Mouse (Mus musculus) heart, postnatal 0 days (tissue): ENCODE measurements around the gene Frmd7. TPM values are rescaled to one million over a fixed set of nuclear protein-coding genes. Genes with fewer than 3 reads are reported as not detected.

Source experiments
- ATAC-seq: fragments of 200-750 bp; cut with Nextera tagmentation; 2 replicates; pipeline ENCODE4 v1.8.0; 2017; ENCODE audit warnings: low read depth, moderate number of reproducible peaks, moderate library complexity; ENCODE audit not compliant: insufficient read depth
- DNase-seq: peaks from one replicate; pipeline ENCODE4 v3.0.0-alpha.2; 2016; ENCODE audit warnings: low spot score
- H3K27ac ChIP-seq: fragments of 300-500 bp; sonication (generic); 2 replicates; pipeline ENCODE4 v1.5.1; 2014; ENCODE audit warnings: low read depth, mild to moderate bottlenecking
- H3K27me3 ChIP-seq: fragments of 300-500 bp; sonication (generic); 2 replicates; pipeline ENCODE4 v1.6.1; 2014; ENCODE audit warnings: low read length, mixed read lengths; ENCODE audit not compliant: control insufficient read depth, insufficient read depth
- H3K36me3 ChIP-seq: fragments of 300-500 bp; sonication (generic); replicated peaks from 2 replicates; pipeline ENCODE4 v1.6.1; 2014; ENCODE audit warnings: low read length, mixed read lengths; ENCODE audit not compliant: control insufficient read depth, insufficient read depth
- H3K4me1 ChIP-seq: fragments of 300-500 bp; sonication (generic); 2 replicates; pipeline ENCODE4 v1.6.1; 2014; ENCODE audit warnings: antibody characterized with exemption; ENCODE audit not compliant: control insufficient read depth, insufficient read depth
- H3K4me2 ChIP-seq: fragments of 300-500 bp; sonication (generic); 2 replicates; pipeline ENCODE4 v1.6.1; 2014; ENCODE audit warnings: low read depth, mild to moderate bottlenecking, low read length, moderate library complexity
- H3K4me3 ChIP-seq: fragments of 300-500 bp; sonication (generic); 2 replicates; pipeline ENCODE4 v1.5.1; 2014; ENCODE audit warnings: low read depth, low read length
- H3K9ac ChIP-seq: fragments of 300-500 bp; sonication (generic); replicated peaks from 2 replicates; pipeline ENCODE4 v1.6.1; 2014; ENCODE audit warnings: low read depth, low read length, mixed read lengths
- H3K9me3 ChIP-seq: fragments of 300-500 bp; sonication (generic); replicated peaks from 2 replicates; pipeline ENCODE4 v1.6.1; 2016; ENCODE audit warnings: low read length; ENCODE audit not compliant: control insufficient read depth
- CTCF ChIP-seq: IDR thresholded peaks from 2 replicates; pipeline ENCODE4 v1.5.1; 2016; ENCODE audit warnings: antibody characterized with exemption, control low read depth, low read depth
- EP300 ChIP-seq: IDR thresholded peaks from 2 replicates; pipeline ENCODE4 v1.6.1; 2016; ENCODE audit warnings: antibody characterized with exemption, low read depth
- WGBS: fragments of 180-500 bp; shearing (Covaris S2); extraction: QIAGEN DNeasy Blood & Tissue Kit; methylation state at CpG from one replicate; pipeline ENCODE4 v1.1.7; 2014; 5-methylcytosine and 5-hydroxymethylcytosine counted together
- polyA plus RNA-seq: library from polyadenylated mRNA; unstranded; fragments of >200 nt; fragmentation: Nextera tagmentation; extraction: Ambion mirVana; gene quantifications from 2 replicates; pipeline ENCODE4 v1.2.1, GENCODE M21; 2015
- total RNA-seq: library from RNA; depleted of rRNA; stranded (reverse); fragments of >200 nt; gene quantifications from 2 replicates; pipeline ENCODE4 v1.2.3, GENCODE M21; 2014; ENCODE audit warnings: low replicate concordance

The Frmd7 gene
- total and polyA plus RNA-seq, 2 experiments from 2014 or later, result not detected

DNA sequence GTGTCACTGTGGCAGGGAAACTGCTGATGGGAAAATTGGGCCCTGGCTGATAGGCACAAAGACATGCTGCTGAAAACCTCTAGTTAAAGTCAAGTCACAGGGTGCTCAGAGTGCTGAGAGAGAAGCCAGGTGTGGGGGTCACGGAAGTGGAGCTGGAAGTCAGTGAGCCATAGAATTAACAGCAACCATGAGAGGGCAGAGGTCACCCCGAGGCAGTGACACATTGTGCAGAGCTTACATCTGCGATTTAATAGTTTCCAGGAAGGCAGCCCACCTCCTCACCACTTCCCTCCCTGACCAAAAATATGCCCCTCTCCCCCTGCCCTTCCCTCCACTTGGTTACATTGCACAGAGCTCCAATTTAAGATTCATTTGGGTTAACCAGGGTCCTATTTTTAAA lies 25.1 kb downstream of the Frmd7 start:
- Histone ChIP-seq H3K9me3 (no peaks in the 10 kb centered on the region), H3K27me3 (no peaks in the 10 kb centered on the region), H3K36me3 (no peaks in the 10 kb centered on the region), H3K4me2 (no peak overlapping the region), H3K27ac (no peak overlapping the region), H3K4me1 (no peaks in the 10 kb centered on the region), H3K9ac (no peak overlapping the region), H3K4me3 (no peak overlapping the region)
- no peak for TF ChIP-seq CTCF
- WGBS, result 57% methylated on average over 3 of the region's 3 CpGs
- no peak for ATAC-seq
- no peak for DNase-seq

DNA sequence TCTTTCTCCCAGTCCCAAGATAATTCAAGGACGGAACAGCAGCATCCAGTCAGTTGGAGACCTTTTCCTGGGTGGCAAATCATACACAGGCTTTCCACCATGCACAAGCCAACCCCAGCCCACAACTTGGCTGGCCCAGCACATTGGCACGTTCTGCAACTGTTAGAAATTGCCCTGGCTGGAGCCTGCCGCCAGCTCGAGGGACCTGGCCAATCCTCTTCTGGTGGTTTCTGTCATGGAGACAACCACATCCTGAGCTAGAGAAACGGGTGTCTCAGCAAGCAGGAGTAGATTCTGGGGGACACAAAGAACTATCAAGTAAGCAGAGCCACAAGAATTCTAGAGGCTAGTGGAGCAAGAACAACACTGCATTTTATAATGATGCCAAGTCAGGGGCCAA lies 32.6 kb downstream of the Frmd7 start:
- WGBS, result 76% methylated on average over 5 of the region's 5 CpGs
- Histone ChIP-seq H3K9ac (no peak overlapping the region), H3K36me3 (no peaks in the 10 kb centered on the region), H3K27ac (no peak overlapping the region), H3K4me3 (no peak overlapping the region), H3K4me1 (no peaks in the 10 kb centered on the region), H3K9me3 (no peaks in the 10 kb centered on the region), H3K4me2 (no peak overlapping the region), H3K27me3 (no peaks in the 10 kb centered on the region)
- DNase-seq (no peak), ATAC-seq (no peak)
- no peak for TF ChIP-seq EP300
- no peak for TF ChIP-seq CTCF

DNA sequence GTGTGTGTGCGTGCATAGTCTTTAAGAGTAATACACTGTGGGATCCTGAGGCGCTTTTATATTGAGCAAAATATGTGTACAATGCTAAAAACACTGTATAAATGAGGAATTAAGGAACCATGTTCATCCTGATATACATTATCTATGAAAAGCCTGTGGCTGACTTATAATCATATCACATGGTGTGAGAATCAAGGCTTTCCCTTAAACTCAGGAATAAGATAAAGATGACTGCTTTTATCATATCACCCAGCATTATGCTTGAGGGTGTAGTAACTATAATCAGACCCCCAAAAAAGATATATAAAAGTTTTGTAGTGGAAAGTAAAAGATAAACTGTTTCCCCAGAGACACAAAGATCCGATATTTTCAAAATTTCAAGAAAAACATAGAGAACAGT lies 39.0 kb downstream of the Frmd7 start:
- Histone ChIP-seq H3K9ac (no peak overlapping the region), H3K4me1 (no peaks in the 10 kb centered on the region), H3K27ac (no peak overlapping the region), H3K4me3 (no peak overlapping the region), H3K9me3 (no peaks in the 10 kb centered on the region), H3K36me3 (no peaks in the 10 kb centered on the region), H3K27me3 (no peaks in the 10 kb centered on the region), H3K4me2 (no peak overlapping the region)
- 77% methylated on average over 3 of the region's 3 CpGs for WGBS
- no peak for ATAC-seq
- TF ChIP-seq EP300 (no peak), CTCF (no peak)
- no peak for DNase-seq

DNA sequence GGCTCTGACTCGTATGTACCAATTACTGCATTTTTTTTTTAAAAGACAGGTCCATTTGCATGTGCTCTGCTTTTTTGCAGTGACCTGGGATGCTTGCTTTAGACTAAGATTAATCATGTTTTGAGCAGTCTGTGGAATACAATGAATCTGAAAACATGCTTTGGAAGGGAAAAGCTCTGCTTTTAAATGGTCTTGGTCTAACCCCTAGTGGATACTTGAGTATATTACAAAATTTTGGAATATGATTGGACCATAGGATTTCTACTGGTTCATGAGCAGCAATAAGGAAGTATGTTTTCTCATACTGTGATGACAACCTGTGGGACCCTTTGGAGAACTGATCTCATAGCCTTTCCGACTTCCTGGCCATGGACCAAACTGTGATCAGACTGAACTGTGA lies 54.5 kb downstream of the Frmd7 start:
- DNase-seq (no peak), ATAC-seq (no peak)
- no peak overlapping the region for H3K4me2 ChIP-seq
- no peak overlapping the region for H3K27ac ChIP-seq
- no peak overlapping the region for H3K9ac ChIP-seq
- H3K9me3 ChIP-seq, result no peaks in the 10 kb centered on the region
- no peak for TF ChIP-seq EP300
- TF ChIP-seq CTCF, result peak; percentile 22; the same call in 1 of the 2 replicates
- no peak overlapping the region for H3K4me3 ChIP-seq
- H3K27me3 ChIP-seq, result no peaks in the 10 kb centered on the region
- H3K4me1 ChIP-seq, result no peaks in the 10 kb centered on the region
- WGBS, result 58% methylated on average over 2 of the region's 2 CpGs
- no peaks in the 10 kb centered on the region for H3K36me3 ChIP-seq

DNA sequence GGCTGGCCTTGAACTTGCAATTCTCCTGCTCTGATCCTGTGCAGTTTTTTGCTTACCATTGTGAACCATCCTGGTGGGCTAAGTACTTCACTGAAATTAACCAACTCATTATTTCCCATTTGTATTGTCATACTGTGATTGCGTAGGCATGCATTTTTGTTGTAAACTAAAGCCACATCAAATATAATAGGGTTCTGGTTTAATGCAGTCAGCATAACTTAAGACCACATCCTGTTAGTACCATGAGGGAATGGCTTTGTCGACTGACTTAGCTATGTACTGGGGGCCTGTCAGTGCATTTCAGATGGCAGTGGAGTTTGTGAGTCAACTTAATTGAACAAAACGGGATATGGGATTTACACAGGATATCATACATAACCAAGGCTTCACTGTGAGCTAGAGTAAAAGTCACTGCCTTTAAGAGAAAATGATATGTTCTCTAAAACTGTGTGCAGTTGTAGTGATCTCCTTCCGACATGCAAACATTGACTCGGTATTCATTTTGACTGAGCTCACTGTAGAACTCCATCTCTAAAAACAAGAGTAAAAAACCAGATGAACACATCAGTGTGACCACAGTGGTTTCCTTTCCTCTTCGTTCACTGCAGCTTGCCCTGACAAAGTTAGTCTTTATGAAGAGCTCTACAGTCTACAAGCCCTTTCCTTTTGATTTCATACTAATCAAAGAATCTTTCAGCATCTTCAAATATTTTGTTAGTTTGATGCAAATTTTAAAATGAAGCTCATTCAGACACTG lies 68.1 kb downstream of the Frmd7 start:
- Histone ChIP-seq H3K4me3 (no peak overlapping the region), H3K9ac (no peak overlapping the region), H3K4me1 (no peaks in the 10 kb centered on the region), H3K4me2 (no peak overlapping the region), H3K27me3 (no peaks in the 10 kb centered on the region), H3K9me3 (no peaks in the 10 kb centered on the region), H3K27ac (no peak overlapping the region), H3K36me3 (no peaks in the 10 kb centered on the region)
- TF ChIP-seq CTCF, result no peak
- no peak for TF ChIP-seq EP300
- DNase-seq (no peak), ATAC-seq (no peak)
- 74% methylated on average over 6 of the region's 6 CpGs for WGBS

DNA sequence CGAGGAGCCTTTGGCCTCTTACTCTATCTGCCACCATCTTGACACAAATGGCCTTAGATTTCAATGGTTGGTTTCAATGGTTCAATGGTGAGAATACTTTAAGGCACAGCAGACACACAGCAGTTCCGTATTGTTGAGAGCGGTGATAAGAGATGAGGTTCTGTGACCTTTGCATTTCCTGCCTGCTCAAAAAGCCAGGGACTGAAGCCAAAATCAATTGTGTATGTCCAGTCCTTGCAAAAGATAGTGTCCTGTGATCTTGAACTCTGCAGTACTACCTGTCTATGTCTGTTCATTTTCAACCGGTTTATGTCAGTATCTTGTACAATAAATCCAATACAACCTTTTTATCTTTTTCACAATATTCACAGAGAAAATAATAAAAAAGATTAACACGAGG lies 77.8 kb downstream of the Frmd7 start:
- no peak for DNase-seq
- 63% methylated on average over 5 of the region's 5 CpGs for WGBS
- Histone ChIP-seq H3K27me3 (no peaks in the 10 kb centered on the region), H3K9ac (no peak overlapping the region), H3K27ac (no peak overlapping the region), H3K4me3 (no peak overlapping the region), H3K9me3 (no peaks in the 10 kb centered on the region), H3K4me1 (no peaks in the 10 kb centered on the region), H3K4me2 (no peak overlapping the region), H3K36me3 (no peaks in the 10 kb centered on the region)
- TF ChIP-seq EP300 (no peak), CTCF (no peak)
- no peak for ATAC-seq
